Mouse (Mus musculus) heart, postnatal 0 days (tissue): Measurements from ENCODE around the gene Ern1.

Source experiments
- CTCF ChIP-seq: IDR thresholded peaks from 2 replicates; pipeline ENCODE4 v1.5.1; 2016; ENCODE audit warnings: antibody characterized with exemption, control low read depth, low read depth
- EP300 ChIP-seq: IDR thresholded peaks from 2 replicates; pipeline ENCODE4 v1.6.1; 2016; ENCODE audit warnings: antibody characterized with exemption, low read depth

DNA sequence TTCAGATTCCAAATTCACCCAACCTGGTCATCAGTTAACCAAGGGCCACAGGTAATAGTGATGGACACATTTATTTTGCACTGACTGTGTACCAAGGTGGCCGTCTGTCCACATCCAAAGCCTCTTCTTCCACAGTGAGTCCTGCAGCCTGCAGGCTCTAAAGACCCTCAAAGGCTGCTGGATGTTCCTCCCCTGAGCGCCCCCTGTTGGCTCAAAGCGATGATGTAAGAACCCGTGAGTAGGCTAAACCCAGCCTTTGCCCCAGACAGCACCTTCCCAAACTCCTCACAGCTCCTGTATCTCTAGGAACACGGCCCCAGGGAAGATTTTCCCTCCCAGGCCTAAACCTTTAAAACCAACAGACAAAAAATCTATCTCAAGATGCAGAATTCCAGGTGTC is 128.3 kb downstream of the Ern1 start:
- TF ChIP-seq CTCF, result peak; percentile 34
- no peak for TF ChIP-seq EP300
